Mouse (Mus musculus) left cerebral cortex, postnatal 4 days (tissue): ENCODE data around the gene Tfap2d. TPM values are rescaled to one million over a fixed set of nuclear protein-coding genes. Genes with fewer than 3 reads are reported as not detected.

Source experiments
- DNase-seq: peaks from one replicate; pipeline ENCODE4 v3.0.0-alpha.2; 2022
- intact Hi-C: fragments of 180-260 bp; cut with DNase I; formaldehyde crosslinking; loops from one replicate; pipeline ENCODE4 v1.15.1; 2025
- total RNA-seq, 2 experiments: library from RNA; stranded (reverse); gene quantifications; 2 replicates each; pipeline ENCODE4 v1.2.3; 2021

Tfap2d gene
- 10 to 100 TPM in 1 of 2 experiments, 1 to 10 TPM in 1; 9.2 to 11.5 TPM for total RNA-seq

DNA sequence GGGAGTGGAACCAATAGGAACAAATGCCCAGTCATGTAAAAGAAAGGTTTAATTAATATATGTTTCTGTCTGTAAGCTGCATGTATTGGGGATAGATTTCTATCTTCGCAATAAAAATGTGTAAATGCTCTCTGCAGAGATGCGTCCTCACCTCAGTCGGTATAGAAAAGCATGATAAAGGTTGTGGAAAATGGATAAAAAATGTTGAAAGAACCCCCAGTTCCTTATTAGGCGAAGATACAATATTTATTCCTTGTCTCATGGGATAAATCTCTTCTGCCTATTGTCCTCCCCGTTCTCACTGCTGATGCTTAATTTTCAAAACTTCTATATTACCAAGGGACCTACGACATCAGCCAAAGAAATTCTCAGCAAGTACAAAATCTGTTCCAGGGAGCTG, at the start of gene Tfap2d:
Tfap2d (plus strand) TSS at position 392 of the 400 bp plus-strand sequence.
- DNase-seq: no peak
- intact Hi-C loops: no loop called here

- intact Hi-C loops: no loop called here
- peak; percentile 1 for DNase-seq
Observed at GRCm38 (mm10) chr1:19056300-19056699, 46.5 kb upstream of the Tfap2d start.

- intact Hi-C loops: no loop called here
- DNase-seq: no peak
Observed at GRCm38 (mm10) chr1:19056861-19057260, 46.0 kb upstream of the Tfap2d start.

DNA sequence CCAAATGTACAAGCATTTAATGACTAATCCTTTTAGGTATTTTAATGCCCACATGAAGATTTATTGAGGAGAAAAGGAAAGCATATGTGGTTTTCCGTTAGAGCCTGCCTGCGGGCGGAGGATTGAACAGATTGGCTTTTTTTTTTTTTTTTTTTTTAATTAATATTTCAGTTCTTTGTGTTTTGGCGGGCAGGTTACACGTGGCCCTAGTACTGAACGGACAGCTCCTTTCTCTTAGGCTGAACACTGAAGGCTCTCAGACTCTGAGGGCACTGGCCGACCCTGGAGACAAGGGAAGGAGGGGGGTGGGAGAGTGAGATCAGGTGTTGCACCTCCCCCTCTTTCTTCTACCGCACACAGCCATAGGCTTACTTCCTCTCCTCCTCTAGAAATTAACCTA, 14.7 kb upstream of the Tfap2d start:
- intact Hi-C loops: no loop called here

DNA sequence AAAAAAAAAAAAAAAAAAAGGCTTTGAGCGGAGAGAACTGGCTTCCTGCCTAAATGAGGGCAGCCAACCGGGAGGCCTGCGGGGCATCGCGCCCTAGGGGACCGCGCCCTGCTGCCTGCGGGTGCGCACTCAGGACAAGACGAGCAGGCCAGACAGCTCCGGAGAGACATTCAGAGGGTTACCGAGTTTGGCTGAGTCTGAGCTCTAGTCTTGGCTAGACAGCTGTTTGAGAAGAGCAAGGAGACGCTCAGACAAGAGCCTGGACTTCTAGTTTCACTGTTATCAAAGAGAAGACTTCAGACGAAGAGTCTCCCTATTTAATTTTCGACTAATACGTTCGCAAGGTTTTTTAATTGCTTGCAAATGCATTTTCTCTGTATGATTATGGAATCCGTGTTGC, 5.9 kb upstream of the Tfap2d start:
- DNase-seq: no peak
- intact Hi-C loops: no loop called here

More for the DNA sequence above, 14.7 kb upstream of the Tfap2d start:
- peak; percentile 2 for DNase-seq

DNA sequence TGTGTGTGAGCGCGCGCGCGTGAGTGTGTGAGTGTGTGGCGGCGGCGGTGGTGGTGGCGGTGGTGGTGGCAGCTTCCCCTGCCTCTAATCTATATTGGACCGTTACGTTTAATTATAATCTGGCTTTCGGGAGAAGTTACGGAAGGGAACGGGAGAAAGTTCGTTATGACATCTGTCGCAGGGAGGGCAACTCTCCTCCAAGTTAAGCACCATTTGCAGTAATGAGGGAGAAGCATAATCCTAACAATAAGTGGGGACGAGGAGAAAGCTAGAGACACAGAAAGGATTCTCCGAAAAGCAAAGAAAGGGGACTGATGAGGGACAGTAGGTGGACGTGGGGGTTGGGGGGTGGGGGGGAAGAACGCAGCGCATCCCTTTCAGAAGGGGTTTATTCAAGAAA, 494 bp downstream of the Tfap2d start:
- intact Hi-C loops: no loop called here
- DNase-seq: no peak

- intact Hi-C loops: no loop called here
Observed at GRCm38 (mm10) chr1:19103776-19104142, 937 bp downstream of the Tfap2d start.

GRCm38 (mm10) chr1:19104143-19104857, 1.5 kb downstream of the Tfap2d start:
- peak; percentile 3 for DNase-seq
- intact Hi-C loops: no loop called here

More at GRCm38 (mm10) chr1:19103776-19104142, 937 bp downstream of the Tfap2d start:
- no peak for DNase-seq

DNA sequence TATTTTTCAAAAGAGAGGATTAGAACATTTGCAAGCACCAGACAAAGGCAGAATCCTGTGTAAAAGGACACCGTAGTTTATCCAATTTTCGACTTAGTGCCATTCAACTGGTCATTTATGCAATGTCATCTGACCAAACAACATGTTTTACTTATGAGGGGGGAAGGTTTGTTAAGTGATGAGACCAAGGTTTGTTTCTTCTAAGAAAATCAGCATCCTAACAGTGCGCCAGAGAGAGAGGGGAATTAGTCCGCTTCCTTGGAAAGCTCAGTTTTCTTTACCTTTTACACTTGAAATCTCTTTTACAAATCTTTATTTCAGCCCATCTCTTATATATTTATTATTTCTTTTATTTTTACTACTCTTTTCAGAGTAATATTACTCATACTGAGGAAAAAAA, 3.6 kb downstream of the Tfap2d start:
- intact Hi-C loops: no loop called here
- DNase-seq: no peak

- no peak for DNase-seq
- intact Hi-C loops: no loop called here
Observed at GRCm38 (mm10) chr1:19106841-19107800, 4.3 kb downstream of the Tfap2d start.

GRCm38 (mm10) chr1:19107801-19108200, 5.0 kb downstream of the Tfap2d start:
- intact Hi-C loops: no loop called here
- no peak for DNase-seq

- DNase-seq: peak; percentile 6
- intact Hi-C loops: no loop called here
Observed at GRCm38 (mm10) chr1:19109711-19110110, 6.9 kb downstream of the Tfap2d start.

DNA sequence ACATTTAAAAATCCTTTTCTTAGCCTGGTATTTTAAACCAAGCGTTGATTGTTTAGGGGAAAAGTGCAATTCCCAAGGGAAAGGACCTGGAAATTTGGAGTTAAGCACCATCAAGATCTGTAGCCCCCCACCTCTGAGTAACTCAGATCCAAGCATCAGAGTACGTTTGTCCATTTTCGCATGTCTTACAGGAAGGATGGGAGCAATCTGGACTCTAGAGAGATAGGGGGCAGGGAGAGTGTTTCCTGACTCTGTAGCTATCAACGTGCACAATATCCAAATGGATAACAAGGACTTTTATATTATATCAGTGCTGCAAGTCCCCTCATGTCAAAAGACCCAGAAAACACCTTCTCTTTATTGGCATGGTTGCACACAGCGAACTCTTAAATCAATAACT, 7.4 kb downstream of the Tfap2d start:
- no peak for DNase-seq
- intact Hi-C loops: no loop called here

GRCm38 (mm10) chr1:19111020-19111419, 8.2 kb downstream of the Tfap2d start:
- peak; percentile 2 for DNase-seq
- intact Hi-C loops: no loop called here

DNA sequence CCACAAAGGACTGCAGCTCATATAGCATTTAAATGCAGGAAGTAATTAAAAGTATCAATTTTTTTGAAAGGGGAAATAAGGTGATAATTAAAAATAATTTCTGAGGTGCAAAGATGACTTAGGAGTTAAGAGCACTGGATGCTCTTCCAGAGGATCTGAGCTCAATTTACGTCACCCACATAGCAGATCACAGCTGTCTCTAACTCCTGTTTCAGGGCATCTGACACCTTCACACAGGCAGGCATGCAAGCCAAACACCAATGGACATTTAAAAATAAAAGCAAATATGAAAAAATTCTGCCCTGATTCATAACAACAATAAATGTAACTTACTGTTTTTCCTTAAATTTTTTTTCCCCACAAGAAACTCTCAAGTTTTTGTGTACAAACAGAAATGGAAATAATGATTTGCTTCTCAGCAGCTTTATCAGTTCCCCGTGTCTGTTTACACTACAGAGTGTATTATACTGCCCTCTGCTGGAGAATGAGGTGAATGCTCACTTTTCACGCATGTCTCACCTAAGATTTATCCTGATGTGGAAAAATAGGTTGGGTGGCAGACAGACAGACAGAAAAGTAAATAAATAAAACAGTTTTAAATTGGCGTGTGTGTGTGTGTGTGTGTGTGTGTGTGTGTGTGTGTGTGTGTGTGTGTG, 76.0 kb downstream of the Tfap2d start:
- DNase-seq: peak; percentile 5
- intact Hi-C loops: no loop called here

- intact Hi-C loops: loop anchor here (5.0 to 10.0 kb wide), 4 partner anchors 767 to 1307 kb away; no protein-coding TSS in a partner anchor
- DNase-seq: peak; percentile 53
Observed at GRCm38 (mm10) chr1:19205649-19206048, 102.8 kb downstream of the Tfap2d start.

DNA sequence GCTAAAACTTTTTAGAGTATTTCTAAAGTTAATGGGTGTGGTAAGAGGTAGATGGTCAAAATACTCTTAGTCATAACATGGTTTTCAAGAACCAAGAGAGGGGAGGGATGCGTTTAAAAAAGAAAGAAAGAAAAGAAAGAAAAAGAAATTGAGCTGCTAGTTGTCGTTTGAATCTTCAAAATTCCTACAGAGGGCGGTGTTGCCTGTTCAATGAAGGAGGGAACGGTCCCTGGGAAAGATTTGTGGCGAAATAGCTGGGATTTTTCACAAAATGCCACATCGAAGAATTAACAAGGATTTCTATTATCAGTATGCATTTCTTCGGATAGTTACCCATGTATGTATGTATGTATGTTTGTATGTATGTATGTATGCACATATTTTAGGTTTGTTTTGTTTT, 103.4 kb downstream of the Tfap2d start:
- DNase-seq: no peak
- intact Hi-C loops: loop anchor here (5.0 to 10.0 kb wide), 4 partner anchors 766 to 1306 kb away; no protein-coding TSS in a partner anchor

GRCm38 (mm10) chr1:19207611-19208010, 104.8 kb downstream of the Tfap2d start:
- DNase-seq: no peak
- intact Hi-C loops: loop anchor here (5.0 to 10.0 kb wide), 4 partner anchors 765 to 1305 kb away; no protein-coding TSS in a partner anchor

DNA sequence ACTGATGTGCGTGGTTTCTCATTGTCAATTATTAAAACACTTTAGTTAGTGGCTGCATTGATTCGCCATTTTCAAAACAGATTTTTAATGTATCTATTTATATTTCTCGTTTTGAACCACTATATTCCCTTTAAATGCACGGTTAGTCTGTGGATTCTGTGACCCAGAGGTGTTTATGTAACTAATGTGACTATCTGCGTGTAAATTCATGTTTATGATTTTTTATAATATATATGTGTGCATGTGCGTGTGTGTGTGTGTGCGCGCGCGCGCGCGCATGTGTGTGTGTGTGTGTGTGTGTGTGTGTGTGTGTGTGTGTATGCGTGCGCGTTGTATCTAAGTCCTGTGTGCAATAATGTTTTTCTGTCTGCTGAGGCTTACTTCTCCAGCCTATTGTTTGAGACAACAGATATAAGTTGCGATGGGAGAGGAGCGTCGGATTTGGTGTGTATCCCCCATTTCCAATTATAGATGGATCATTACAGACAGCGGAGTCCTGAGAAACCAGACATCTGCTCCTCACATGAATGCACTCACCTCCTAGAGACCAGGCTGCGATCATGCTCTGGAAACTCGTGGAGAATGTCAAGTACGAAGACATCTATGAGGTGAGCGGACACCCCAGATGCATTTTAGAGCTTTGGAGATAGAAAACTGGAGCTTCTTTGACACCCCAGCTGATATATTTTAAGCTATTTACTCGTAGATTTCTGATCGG, 106.0 kb downstream of the Tfap2d start, which contains the start of gene Tfap2b:
Tfap2b (plus strand) TSS at position 274 of the 718 bp plus-strand sequence.
- intact Hi-C loops: loop anchor here (5.0 to 10.0 kb wide), 4 partner anchors 764 to 1304 kb away; no protein-coding TSS in a partner anchor
- no peak for DNase-seq

DNA sequence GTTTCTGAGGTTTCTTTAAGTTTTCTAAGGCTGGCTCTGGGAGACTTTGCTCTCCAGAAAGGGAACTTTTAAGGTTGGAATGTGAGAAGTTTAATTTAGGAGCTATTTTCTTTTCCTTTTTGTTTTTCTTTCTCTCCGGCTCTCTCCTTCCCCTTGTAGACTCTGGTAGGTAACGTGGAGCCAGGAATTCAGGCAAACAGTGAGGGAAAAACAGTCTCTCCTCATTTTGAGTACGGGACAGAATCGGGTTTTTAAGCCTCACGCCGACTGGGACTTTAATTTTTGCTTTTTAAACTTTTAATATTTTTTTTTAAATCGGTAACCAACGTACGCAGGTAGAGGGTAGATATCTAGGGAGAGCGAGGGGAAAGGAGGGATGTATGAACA, 106.5 kb downstream of the Tfap2d start:
- intact Hi-C loops: loop anchor here (5.0 to 10.0 kb wide), 4 partner anchors 763 to 1303 kb away; no protein-coding TSS in a partner anchor
- DNase-seq: no peak
